Mouse (Mus musculus) heart, embryonic 13.5 days (tissue): ENCODE results near the gene Wdr31. TPM values are rescaled to one million over a fixed set of nuclear protein-coding genes. Genes with fewer than 3 reads are reported as not detected.

Source experiments
- ATAC-seq: fragments of 200-750 bp; cut with Nextera tagmentation; 2 replicates; pipeline ENCODE4 v1.8.0; 2017; ENCODE audit warnings: moderate TSS enrichment; ENCODE audit not compliant: insufficient number of reproducible peaks, low FRiP score, low TSS enrichment; ENCODE audit errors: extremely low read depth
- H3K27ac ChIP-seq: fragments of 300-500 bp; sonication (generic); replicated peaks from 2 replicates; pipeline ENCODE4 v1.5.1; 2015; ENCODE audit warnings: moderate library complexity, mild to moderate bottlenecking, inconsistent platforms
- H3K27me3 ChIP-seq: fragments of 300-500 bp; sonication (generic); replicated peaks from 2 replicates; pipeline ENCODE4 v1.6.1; 2015; ENCODE audit warnings: mild to moderate bottlenecking, inconsistent platforms
- H3K36me3 ChIP-seq: fragments of 300-500 bp; sonication (generic); 2 replicates; pipeline ENCODE4 v1.6.1; 2015; ENCODE audit warnings: mild to moderate bottlenecking, inconsistent platforms
- H3K4me1 ChIP-seq: fragments of 300-500 bp; sonication (generic); 2 replicates; pipeline ENCODE4 v1.6.1; 2015; ENCODE audit warnings: inconsistent platforms
- H3K4me2 ChIP-seq: fragments of 300-500 bp; sonication (generic); 2 replicates; pipeline ENCODE4 v1.6.1; 2015; ENCODE audit warnings: inconsistent platforms, mild to moderate bottlenecking, moderate library complexity
- H3K4me3 ChIP-seq: fragments of 300-500 bp; sonication (generic); 2 replicates; pipeline ENCODE4 v1.5.1; 2015; ENCODE audit warnings: moderate library complexity, mild to moderate bottlenecking, inconsistent platforms
- H3K9ac ChIP-seq: fragments of 300-500 bp; sonication (generic); 2 replicates; pipeline ENCODE4 v1.6.1; 2015; ENCODE audit warnings: inconsistent platforms, mild to moderate bottlenecking, moderate library complexity
- H3K9me3 ChIP-seq: fragments of 300-500 bp; sonication (generic); 2 replicates; pipeline ENCODE4 v1.6.1; 2016; ENCODE audit warnings: inconsistent platforms
- WGBS: fragments of 180-500 bp; shearing (Covaris S2); methylation state at CpG from one replicate; pipeline ENCODE4 v1.1.7; 2015; ENCODE audit warnings: mixed read lengths; 5-methylcytosine and 5-hydroxymethylcytosine counted together
- polyA plus RNA-seq: library from polyadenylated mRNA; unstranded; fragments of >200 nt; fragmentation: Nextera tagmentation; extraction: Ambion mirVana; gene quantifications from 2 replicates; pipeline ENCODE4 v1.2.1, GENCODE M21; 2015

The Wdr31 gene
- polyA plus RNA-seq, 1 experiment from 2014 or later: 3.6 TPM

DNA sequence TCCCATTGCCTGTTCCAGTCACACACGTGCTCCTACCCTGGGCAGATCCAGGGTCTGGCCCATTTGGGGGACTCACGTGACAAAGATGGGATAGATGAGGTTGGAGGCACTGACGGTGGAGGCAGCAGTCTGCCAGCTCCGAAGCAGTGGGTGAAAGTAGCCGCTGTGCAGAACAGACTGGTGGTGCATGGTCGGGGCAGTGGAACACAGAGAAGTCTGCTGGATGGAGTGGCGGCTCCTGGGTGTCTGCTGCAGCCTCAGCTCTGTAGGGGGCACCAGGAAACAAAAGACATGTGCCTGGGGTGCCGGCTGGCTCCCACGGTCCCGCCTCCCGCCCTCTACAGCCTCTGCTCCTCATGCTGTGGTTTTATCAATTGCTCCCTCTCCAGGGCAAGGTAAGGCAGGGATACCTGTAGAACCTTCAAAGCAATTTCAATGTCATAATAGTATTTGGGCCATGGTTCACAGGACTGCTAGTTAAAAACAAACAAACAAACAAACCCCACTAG, 43.4 kb upstream of the Wdr31 start:
- Histone ChIP-seq H3K4me3 (no peak overlapping the region), H3K36me3 (peaks cover 50% of the 10 kb centered on the region), H3K27me3 (no peaks in the 10 kb centered on the region), H3K27ac (no peak overlapping the region), H3K9me3 (no peaks in the 10 kb centered on the region), H3K4me1 (peaks cover 51% of the 10 kb centered on the region), H3K4me2 (no peak overlapping the region), H3K9ac (0 out of 2 replicates have a peak overlapping the region, but pooled peaks have one; percentile 24)
- WGBS: 52% methylated on average over 11 of the region's 11 CpGs
- no peak for ATAC-seq

DNA sequence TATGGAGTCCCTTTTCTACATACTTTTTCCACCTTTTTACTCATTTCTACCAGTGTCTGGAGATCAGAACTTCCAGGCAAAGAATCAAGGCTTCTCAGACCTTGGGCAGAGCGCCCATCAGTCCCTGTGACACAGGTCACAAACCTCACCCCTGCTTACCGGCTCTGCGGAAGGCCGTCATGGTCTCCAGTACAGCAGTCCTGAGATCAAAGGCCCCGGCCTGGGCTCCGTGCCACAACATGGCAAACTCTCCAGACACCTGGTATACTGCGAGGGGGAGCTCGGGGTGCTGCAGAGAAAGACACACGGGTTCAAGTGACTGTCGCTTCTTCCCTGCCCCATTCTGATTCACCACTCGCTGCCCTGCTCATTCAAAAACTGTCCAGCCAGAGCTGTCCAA, 39.2 kb upstream of the Wdr31 start:
- no peak for ATAC-seq
- H3K4me1 ChIP-seq: peaks cover 10% of the 10 kb centered on the region
- no peaks in the 10 kb centered on the region for H3K9me3 ChIP-seq
- no peak overlapping the region for H3K4me3 ChIP-seq
- H3K36me3 ChIP-seq: peaks cover 72% of the 10 kb centered on the region
- no peaks in the 10 kb centered on the region for H3K27me3 ChIP-seq
- H3K4me2 ChIP-seq: no peak overlapping the region
- no peak overlapping the region for H3K27ac ChIP-seq
- H3K9ac ChIP-seq: no peak overlapping the region
- WGBS: 87% methylated on average over 11 of the region's 11 CpGs

- no peak for ATAC-seq
- Histone ChIP-seq H3K4me1 (peaks cover 3% of the 10 kb centered on the region; the same call in 1 of the 2 replicates), H3K36me3 (peaks cover 69% of the 10 kb centered on the region), H3K27me3 (no peaks in the 10 kb centered on the region), H3K27ac (no peak overlapping the region), H3K9me3 (no peaks in the 10 kb centered on the region), H3K9ac (no peak overlapping the region), H3K4me2 (no peak overlapping the region), H3K4me3 (no peak overlapping the region)
- 89% methylated on average over 5 of the region's 5 CpGs for WGBS
Measured at GRCm38 (mm10) chr4:62508839-62509238, 38.1 kb upstream of the Wdr31 start.

GRCm38 (mm10) chr4:62506798-62507197, 36.1 kb upstream of the Wdr31 start:
- no peak overlapping the region for H3K9ac ChIP-seq
- H3K9me3 ChIP-seq: no peaks in the 10 kb centered on the region
- H3K4me3 ChIP-seq: no peak overlapping the region
- H3K27me3 ChIP-seq: no peaks in the 10 kb centered on the region
- ATAC-seq: no peak
- H3K27ac ChIP-seq: no peak overlapping the region
- peaks cover 49% of the 10 kb centered on the region for H3K36me3 ChIP-seq
- peaks cover 4% of the 10 kb centered on the region for H3K4me1 ChIP-seq
- WGBS: 45% methylated on average over 2 of the region's 2 CpGs
- H3K4me2 ChIP-seq: no peak overlapping the region

GRCm38 (mm10) chr4:62505991-62506390, 35.3 kb upstream of the Wdr31 start:
- H3K4me1 ChIP-seq: peaks cover 10% of the 10 kb centered on the region
- no peak overlapping the region for H3K27ac ChIP-seq
- H3K36me3 ChIP-seq: peaks cover 41% of the 10 kb centered on the region
- H3K4me2 ChIP-seq: no peak overlapping the region
- no peaks in the 10 kb centered on the region for H3K9me3 ChIP-seq
- H3K27me3 ChIP-seq: no peaks in the 10 kb centered on the region
- 82% methylated on average over 3 of the region's 3 CpGs for WGBS
- H3K9ac ChIP-seq: no peak overlapping the region
- ATAC-seq: no peak
- H3K4me3 ChIP-seq: no peak overlapping the region

GRCm38 (mm10) chr4:62503374-62503970, 32.8 kb upstream of the Wdr31 start, which contains the start of gene Hdhd3:
TSS of gene Hdhd3 (minus strand) at chr4:62503467.
- no peaks in the 10 kb centered on the region for H3K27me3 ChIP-seq
- WGBS: 83% methylated on average over 3 of the region's 3 CpGs

DNA sequence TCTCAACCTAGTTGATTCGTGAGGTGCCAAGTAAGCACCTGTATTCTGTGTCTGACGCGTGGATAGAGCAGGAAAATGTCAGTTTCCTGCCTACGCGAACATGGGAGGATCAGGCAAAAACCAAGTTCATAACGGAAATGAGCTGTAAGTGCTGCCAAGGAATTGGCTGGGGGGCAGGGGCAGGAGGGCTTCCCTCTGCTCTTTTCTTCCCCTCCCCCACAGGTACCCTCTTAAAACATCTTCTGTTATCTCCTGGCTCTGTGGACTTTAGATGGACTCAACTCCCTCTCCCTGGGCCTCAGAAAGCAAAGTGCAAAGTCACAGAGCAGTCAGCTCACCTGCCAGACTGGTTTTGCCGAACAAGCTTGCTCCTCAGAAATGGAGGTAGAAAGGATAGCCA, 32.3 kb upstream of the Wdr31 start:
- Histone ChIP-seq H3K27me3 (no peaks in the 10 kb centered on the region), H3K9ac (no peak overlapping the region), H3K9me3 (no peaks in the 10 kb centered on the region), H3K4me2 (no peak overlapping the region), H3K27ac (no peak overlapping the region), H3K4me3 (no peak overlapping the region), H3K4me1 (peaks cover 13% of the 10 kb centered on the region), H3K36me3 (peaks cover 34% of the 10 kb centered on the region)
- no peak for ATAC-seq
- 67% methylated on average over 7 of the region's 7 CpGs for WGBS

More at GRCm38 (mm10) chr4:62503374-62503970, 32.8 kb upstream of the Wdr31 start, which contains the start of gene Hdhd3:
- Histone ChIP-seq H3K4me1 (peaks cover 13% of the 10 kb centered on the region), H3K36me3 (peaks cover 34% of the 10 kb centered on the region), H3K4me3 (peak within 1 kb of the TSS; percentile 89), H3K9me3 (no peaks in the 10 kb centered on the region), H3K9ac (peak within 1 kb of the TSS; percentile 90), H3K27ac (peak within 1 kb of the TSS; percentile 82), H3K4me2 (peak within 1 kb of the TSS; percentile 77)
- no peak for ATAC-seq

GRCm38 (mm10) chr4:62501964-62502732, 31.5 kb upstream of the Wdr31 start:
- 1% methylated on average over 38 of the region's 38 CpGs for WGBS

GRCm38 (mm10) chr4:62501534-62501933, 30.8 kb upstream of the Wdr31 start:
- Histone ChIP-seq H3K9me3 (no peaks in the 10 kb centered on the region), H3K27ac (peak overlapping the region; percentile 82), H3K4me2 (peak overlapping the region; percentile 77), H3K4me3 (peak overlapping the region; percentile 89), H3K9ac (peak overlapping the region; percentile 90), H3K27me3 (no peaks in the 10 kb centered on the region), H3K4me1 (peaks cover 21% of the 10 kb centered on the region), H3K36me3 (peaks cover 30% of the 10 kb centered on the region)
- WGBS: 2% methylated on average over 7 of the region's 7 CpGs
- ATAC-seq: no peak

More at GRCm38 (mm10) chr4:62501964-62502732, 31.5 kb upstream of the Wdr31 start:
- Histone ChIP-seq H3K36me3 (peaks cover 32% of the 10 kb centered on the region), H3K4me3 (peak overlapping the region; percentile 89), H3K4me1 (peaks cover 15% of the 10 kb centered on the region), H3K27me3 (no peaks in the 10 kb centered on the region), H3K9me3 (no peaks in the 10 kb centered on the region), H3K4me2 (peak overlapping the region; percentile 77), H3K9ac (peak overlapping the region; percentile 90), H3K27ac (peak overlapping the region; percentile 82)
- peak; percentile 80 for ATAC-seq

- Histone ChIP-seq H3K27me3 (no peaks in the 10 kb centered on the region), H3K27ac (no peak overlapping the region), H3K36me3 (peaks cover 30% of the 10 kb centered on the region), H3K4me3 (peak overlapping the region; percentile 89; the same call in 1 of the 2 replicates), H3K4me2 (peak overlapping the region; percentile 77), H3K9ac (no peak overlapping the region), H3K9me3 (no peaks in the 10 kb centered on the region), H3K4me1 (peaks cover 23% of the 10 kb centered on the region)
- ATAC-seq: no peak
- WGBS: 81% methylated on average over 4 of the region's 4 CpGs
Measured at GRCm38 (mm10) chr4:62500799-62501198, 30.1 kb upstream of the Wdr31 start.

DNA sequence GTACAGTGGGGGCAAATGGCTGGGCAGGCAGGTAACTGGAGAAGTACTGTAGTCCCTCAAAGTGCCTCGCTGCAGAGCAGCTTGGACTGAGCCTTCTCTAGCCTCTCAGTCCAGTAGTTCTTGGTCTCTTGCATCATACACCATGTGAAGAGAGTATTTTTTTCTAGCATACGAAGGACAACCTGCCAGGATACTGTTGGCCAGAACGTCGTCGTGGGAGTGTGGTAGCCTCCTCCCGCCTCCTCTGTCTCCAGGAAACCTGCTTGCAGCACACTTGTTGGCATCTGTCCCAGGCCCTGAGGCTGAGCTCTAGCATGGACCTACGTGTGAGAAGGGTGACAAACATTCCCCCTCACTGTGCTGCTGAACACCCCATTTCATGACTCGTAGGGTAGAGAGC, 26.1 kb upstream of the Wdr31 start:
- 46% methylated on average over 8 of the region's 8 CpGs for WGBS
- Histone ChIP-seq H3K36me3 (peaks cover 30% of the 10 kb centered on the region), H3K27me3 (no peaks in the 10 kb centered on the region), H3K9ac (no peak overlapping the region), H3K4me1 (peaks cover 26% of the 10 kb centered on the region), H3K27ac (no peak overlapping the region), H3K4me3 (no peak overlapping the region), H3K9me3 (no peaks in the 10 kb centered on the region), H3K4me2 (no peak overlapping the region)
- ATAC-seq: no peak
